In the genomic region with DNA sequence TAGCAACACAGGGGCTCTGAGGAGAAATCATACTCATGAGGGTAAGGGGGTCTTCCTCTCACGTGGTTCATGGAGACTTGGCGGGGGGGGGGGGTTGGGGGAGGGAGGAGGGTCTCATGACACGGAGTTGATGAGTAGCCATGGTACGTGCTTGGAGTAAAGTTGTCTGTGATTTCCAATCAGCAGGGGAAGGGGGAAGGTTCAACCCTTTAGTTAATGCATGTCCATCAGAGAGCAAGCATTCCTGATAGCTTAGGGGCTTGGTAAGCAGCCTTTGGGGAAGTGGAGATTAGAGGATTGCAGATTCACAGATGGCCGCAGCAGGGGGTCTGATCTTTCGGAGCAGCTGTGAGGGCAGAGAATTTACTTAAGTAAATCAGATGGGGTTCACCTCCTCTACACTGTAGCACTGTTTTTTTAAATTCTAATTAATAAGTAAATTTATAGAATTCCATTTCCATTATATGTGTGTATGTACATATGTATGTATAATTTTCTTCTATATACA, we compare ENCODE assay signal across 19 mouse cellular contexts. TPM values are rescaled to one million over a fixed set of nuclear protein-coding genes. Genes with fewer than 3 reads are reported as not detected.
DNase-seq lines count a peak whose midpoint lies in the region; ATAC-seq and TF ChIP-seq lines count a peak whose summit lies in the region.
"Had no signal": no experiment of that assay in that cellular context is flagged by ENCODE, and none has a peak within 500 bp of the region (broad histone marks: within the 10 kb centered on the region; RNA-seq: fewer than 3 reads in every experiment).

No protein-coding gene starts in this region.

- no peak for TF ChIP-seq POLR2A in brain, embryonic 14.5 days (IDR thresholded peaks at IDR 0.05; ENCODE audit: borderline replicate concordance, extremely low read depth, insufficient read depth, insufficient read length, poor library complexity, severe bottlenecking)

- no peak overlapping the region for H3K4me2 ChIP-seq in midbrain, embryonic 11.5 days
- H3K4me2 ChIP-seq in midbrain, embryonic 16.5 days (ENCODE audit: low read length): no peak overlapping the region
- H3K4me2 ChIP-seq: limb, embryonic 15.5 days; liver, embryonic 15.5 days had no signal

- peak; percentile 57; the same call in 1 of the 2 replicates for ATAC-seq in midbrain, embryonic 11.5 days (ENCODE audit: low FRiP score)
- ATAC-seq in midbrain, embryonic 16.5 days: no peak
- ATAC-seq: forebrain, embryonic 14.5 days; hindbrain, embryonic 16.5 days had no signal

- H3K27ac ChIP-seq in midbrain, embryonic 11.5 days (ENCODE audit: low read depth, low read length): no peak overlapping the region
- H3K27ac ChIP-seq in midbrain, embryonic 16.5 days (ENCODE audit: low read length): no peak overlapping the region
- H3K27ac ChIP-seq: limb, embryonic 15.5 days; liver, embryonic 15.5 days had no signal

- intact Hi-C loops in heart, postnatal 14 days (cut with DNase I): no loop called here

- H3K27me3 ChIP-seq in midbrain, embryonic 11.5 days (ENCODE audit: control insufficient read depth, insufficient read depth, low read length): no peaks in the 10 kb centered on the region
- H3K27me3 ChIP-seq in midbrain, embryonic 16.5 days (ENCODE audit: control insufficient read depth, insufficient read depth, low read depth, low read length): no peaks in the 10 kb centered on the region; the same call in 1 of the 2 replicates
- H3K27me3 ChIP-seq: CH12.LX; limb, embryonic 15.5 days had no signal

- H3K36me3 ChIP-seq in midbrain, embryonic 11.5 days (ENCODE audit: control insufficient read depth, insufficient read depth, low read length): no peaks in the 10 kb centered on the region
- H3K36me3 ChIP-seq in midbrain, embryonic 16.5 days (ENCODE audit: control insufficient read depth, insufficient read depth, low read length): no peaks in the 10 kb centered on the region
- H3K36me3 ChIP-seq: limb, embryonic 15.5 days; liver, embryonic 15.5 days had no signal

- DNase-seq in embryo, embryonic 10 days (ENCODE audit: low spot score): peak; percentile 31
- DNase-seq in embryo, embryonic 9.5 days (ENCODE audit: extremely low spot score): no peak
- DNase-seq in midbrain, embryonic 11.5 days (ENCODE audit: low spot score, missing footprints): no peak
- peak; percentile 57 for DNase-seq in brain, embryonic 14.5 days (ENCODE audit: low read depth)
- peak; percentile 87 for DNase-seq in retina, postnatal 1 day
- no peak for DNase-seq in heart, postnatal 4 days
- DNase-seq in heart, postnatal 14 days: no peak
- DNase-seq: adrenal gland, adult 8-10 months; gastrocnemius, postnatal 25 days; kidney, adult 18-20 months; kidney, postnatal 10 days; layer of hippocampus, postnatal 36 days; right cerebral cortex, postnatal 4 days had no signal

- no peak overlapping the region for H3K9ac ChIP-seq in midbrain, embryonic 11.5 days (ENCODE audit: low read length)
- no peak overlapping the region for H3K9ac ChIP-seq in midbrain, embryonic 16.5 days (ENCODE audit: low read depth, low read length)
- H3K9ac ChIP-seq: limb, embryonic 15.5 days; liver, embryonic 15.5 days had no signal

- no peaks in the 10 kb centered on the region for H3K4me1 ChIP-seq in midbrain, embryonic 11.5 days (ENCODE audit: control insufficient read depth, insufficient read depth, low read length)
- H3K4me1 ChIP-seq in midbrain, embryonic 16.5 days (ENCODE audit: control insufficient read depth, insufficient read depth, low read length): no peaks in the 10 kb centered on the region
- H3K4me1 ChIP-seq: limb, embryonic 15.5 days had no signal

- 12% methylated on average over 6 of the region's 6 CpGs for WGBS in midbrain, embryonic 11.5 days
- 15% methylated on average over 6 of the region's 6 CpGs for WGBS in midbrain, embryonic 16.5 days

- no peak overlapping the region for H3K4me3 ChIP-seq in midbrain, embryonic 11.5 days (ENCODE audit: low read depth, low read length)
- no peak overlapping the region for H3K4me3 ChIP-seq in midbrain, embryonic 16.5 days (ENCODE audit: low read depth, low read length)
- H3K4me3 ChIP-seq: limb, embryonic 15.5 days; liver, embryonic 15.5 days had no signal

- H3K9me3 ChIP-seq in midbrain, embryonic 11.5 days (ENCODE audit: control insufficient read depth, low read length): no peaks in the 10 kb centered on the region
- no peaks in the 10 kb centered on the region for H3K9me3 ChIP-seq in midbrain, embryonic 16.5 days (replicated peaks; ENCODE audit: control insufficient read depth, low read length, poor library complexity, severe bottlenecking)
- H3K9me3 ChIP-seq: limb, embryonic 15.5 days; liver, embryonic 15.5 days had no signal

- TF ChIP-seq CTCF in brain, embryonic 14.5 days (IDR thresholded peaks at IDR 0.05; ENCODE audit: borderline replicate concordance, extremely low read depth, insufficient read depth, insufficient read length): no peak

RNA-seq across cellular contexts. Expression of a gene that starts 18.2 kb away (rescaled TPM):
- 42.5 and 45.9 TPM in 2 replicates for polyA plus RNA-seq in midbrain, embryonic 11.5 days (2014; fragmentation: Nextera tagmentation; extraction: Ambion mirVana)
- 155 and 172 TPM in 2 replicates for polyA plus RNA-seq in midbrain, embryonic 16.5 days (2015; fragmentation: Nextera tagmentation; extraction: Ambion mirVana)
- 144 and 197 TPM in 2 replicates for polyA plus RNA-seq in brain, embryonic 14.5 days (2012; rRNA removed)
- total RNA-seq in heart, postnatal 4 days (2021): 100 to 1,000 TPM; 112 to 115 TPM
- 10 to 100 TPM; 89.3 to 90.2 TPM for total RNA-seq in heart, postnatal 14 days (2021)

RNA-seq across cellular contexts. Expression of a gene that starts 20.4 kb away (rescaled TPM):
- 12.5 and 14.8 TPM in 2 replicates for polyA plus RNA-seq in midbrain, embryonic 11.5 days (2014; fragmentation: Nextera tagmentation; extraction: Ambion mirVana)
- polyA plus RNA-seq in midbrain, embryonic 16.5 days (2015; fragmentation: Nextera tagmentation; extraction: Ambion mirVana): 40.0 TPM in 2 replicates
- polyA plus RNA-seq in brain, embryonic 14.5 days (2012; rRNA removed): 10.5 and 24.4 TPM in 2 replicates
- total RNA-seq in heart, postnatal 4 days (2021): 100 to 1,000 TPM; 479 to 498 TPM
- total RNA-seq in heart, postnatal 14 days (2021): 100 to 1,000 TPM; 336 to 338 TPM

RNA-seq across cellular contexts. Expression of a gene that starts 51.7 kb away (rescaled TPM):
- 22.8 and 24.0 TPM in 2 replicates for polyA plus RNA-seq in midbrain, embryonic 11.5 days (2014; fragmentation: Nextera tagmentation; extraction: Ambion mirVana)
- 37.3 and 39.0 TPM in 2 replicates for polyA plus RNA-seq in midbrain, embryonic 16.5 days (2015; fragmentation: Nextera tagmentation; extraction: Ambion mirVana)
- polyA plus RNA-seq in brain, embryonic 14.5 days (2012; rRNA removed): 29.1 and 36.9 TPM in 2 replicates
- 100 to 1,000 TPM; 111 to 115 TPM for total RNA-seq in heart, postnatal 4 days (2021)
- 100 to 1,000 TPM; 103 to 107 TPM for total RNA-seq in heart, postnatal 14 days (2021)

Comparison
In these comparisons a context has a peak if more than half of its experiments do, and no peak if none do; other contexts are left out.
1. DNase-seq: peak in embryo, embryonic 10 days (single experiment), brain, embryonic 14.5 days (single experiment) and retina, postnatal 1 day (single experiment); none in embryo, embryonic 9.5 days (single experiment), midbrain, embryonic 11.5 days (single experiment), heart, postnatal 4 days (single experiment) and heart, postnatal 14 days (0 of 2).